Mouse (Mus musculus): Measurements from ENCODE around the gene Metap1. TPM values are rescaled to one million over a fixed set of nuclear protein-coding genes. Genes with fewer than 3 reads are reported as not detected.
"Not testable (repeated sequence)": the region's sequence is repeated elsewhere in the genome, so short reads cannot be mapped to it uniquely, and the experiment has no call there.

The Metap1 gene
- polyA plus RNA-seq, 1 experiment = 42.0 TPM

DNA sequence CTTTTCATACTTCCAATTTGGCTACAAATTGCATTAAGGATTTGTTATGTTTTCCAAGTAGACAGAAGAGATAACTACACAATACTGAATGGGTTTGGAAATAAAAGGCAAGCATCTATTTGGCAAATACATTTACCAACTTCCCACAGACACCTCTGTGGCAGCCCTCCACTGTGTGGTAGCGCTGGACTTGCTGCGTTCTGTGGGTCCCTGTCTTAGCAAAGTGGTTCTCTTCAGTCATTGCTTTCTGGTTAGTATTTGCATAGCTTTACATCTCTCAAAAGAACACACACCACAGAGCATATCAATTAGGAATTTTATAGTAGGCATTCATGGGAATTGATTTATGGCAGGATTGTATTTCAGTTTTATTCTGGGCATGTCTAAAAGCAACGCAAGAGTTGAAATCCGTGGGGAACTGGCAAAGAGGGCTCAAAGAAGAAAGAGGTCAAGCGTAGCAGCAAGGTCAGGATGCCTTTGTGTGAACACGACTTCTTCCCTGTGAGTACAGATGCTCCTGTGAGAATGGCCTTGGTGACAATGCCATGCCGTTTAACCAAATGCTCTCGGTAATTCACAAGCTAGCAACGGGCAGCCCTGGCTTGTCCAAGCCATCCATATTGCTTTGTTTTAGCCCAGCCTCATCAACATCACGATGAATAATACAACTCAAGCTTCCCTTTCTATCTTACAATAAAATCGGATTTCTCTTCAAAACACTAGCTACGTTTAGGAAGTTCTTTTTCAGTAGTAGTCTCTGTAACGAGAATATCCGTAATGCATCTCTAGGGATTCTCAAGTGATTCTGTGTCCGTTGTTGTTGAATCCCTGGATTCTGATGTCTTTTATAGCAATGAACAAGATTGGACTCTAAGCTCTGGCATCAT lies 10.8 kb upstream of the Metap1 start:
- DNase-seq (ENCODE audit: low read depth) = no peak

DNA sequence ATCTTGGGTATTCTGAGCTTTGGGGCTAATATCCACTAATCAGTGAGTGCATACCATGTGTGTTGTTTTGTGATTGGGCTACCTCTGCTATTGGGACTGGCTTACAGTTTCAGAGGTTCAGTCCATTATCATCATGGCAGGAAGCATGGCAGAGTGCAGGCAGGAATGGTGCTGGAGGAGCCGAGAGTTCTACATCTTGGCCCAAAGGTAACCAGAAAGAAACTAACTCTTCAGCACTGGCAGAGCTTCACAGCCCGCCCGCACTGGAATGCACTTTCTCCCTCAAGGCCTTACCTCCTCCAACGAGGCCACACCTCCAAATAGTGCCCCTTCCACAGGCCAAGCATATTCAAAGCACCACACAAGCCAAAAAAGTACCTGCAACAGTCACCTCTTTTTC lies 9.4 kb upstream of the Metap1 start:
- no peak for DNase-seq (ENCODE audit: low read depth)

DNA sequence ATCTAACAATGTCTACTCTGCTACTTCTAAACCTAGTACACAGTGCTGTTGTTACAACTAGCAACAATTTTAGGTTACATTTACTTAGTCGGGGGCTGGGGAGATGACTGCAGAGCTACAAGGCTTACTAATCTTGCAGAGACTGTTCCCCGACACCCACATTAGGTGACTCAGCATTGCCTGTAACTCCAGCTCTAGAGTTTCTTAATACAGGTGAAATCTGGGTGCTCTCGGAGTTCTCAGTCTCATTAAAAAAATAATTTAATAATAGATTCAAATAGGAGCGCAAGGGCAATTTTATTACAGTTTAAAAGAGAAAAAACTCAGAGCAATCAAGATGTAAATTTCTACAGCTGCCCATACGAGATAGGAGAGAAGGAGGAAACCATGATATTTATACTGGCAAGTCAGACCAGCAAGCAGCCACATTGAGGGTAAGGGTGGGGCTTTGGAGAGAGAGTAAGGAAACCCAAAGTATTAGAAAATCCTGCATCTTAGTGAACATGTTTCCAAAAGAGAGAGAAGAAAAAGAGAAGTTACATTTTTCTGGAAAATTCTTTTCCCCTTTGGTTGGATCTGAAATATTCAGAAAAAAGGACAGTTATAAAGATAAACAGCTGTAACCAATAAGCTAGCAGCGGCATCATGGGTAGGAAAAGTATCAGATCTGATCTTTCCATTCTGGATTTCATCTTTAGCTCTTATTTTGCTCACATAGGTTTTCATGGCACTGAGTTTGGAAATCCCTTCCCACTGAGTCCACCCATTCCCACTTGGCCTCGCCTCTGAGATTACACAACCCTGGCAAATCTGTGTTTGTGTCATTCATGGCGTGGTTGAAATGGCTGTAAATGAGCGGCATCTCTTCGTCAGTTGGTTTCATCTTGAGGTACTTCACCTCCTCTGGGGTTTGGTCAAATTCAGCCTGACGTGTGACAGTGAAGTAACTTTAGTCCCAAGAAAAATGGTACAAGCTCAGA lies 6.1 kb upstream of the Metap1 start:
- DNase-seq (ENCODE audit: low read depth) = peak; percentile 45

DNA sequence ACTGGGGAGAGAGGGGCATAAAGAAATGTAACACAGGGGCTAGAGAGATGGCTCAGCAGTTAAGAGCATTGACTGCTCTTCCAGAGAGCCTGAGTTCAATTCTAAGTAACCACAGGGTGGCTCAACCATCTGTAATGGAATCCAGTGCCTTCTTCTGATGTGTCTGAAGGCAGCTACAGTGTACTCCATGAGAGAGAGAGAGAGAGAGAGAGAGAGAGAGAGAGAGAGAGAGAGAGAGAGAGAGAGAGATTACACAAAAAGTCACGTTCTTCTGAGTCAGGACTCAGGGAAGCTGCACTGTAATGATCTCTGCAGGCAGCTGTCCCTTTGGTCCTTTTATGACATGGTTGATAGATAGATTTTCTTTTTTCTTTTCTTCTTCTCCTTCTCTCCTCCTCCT lies 5.2 kb upstream of the Metap1 start:
- no peak for DNase-seq (ENCODE audit: low read depth)

DNA sequence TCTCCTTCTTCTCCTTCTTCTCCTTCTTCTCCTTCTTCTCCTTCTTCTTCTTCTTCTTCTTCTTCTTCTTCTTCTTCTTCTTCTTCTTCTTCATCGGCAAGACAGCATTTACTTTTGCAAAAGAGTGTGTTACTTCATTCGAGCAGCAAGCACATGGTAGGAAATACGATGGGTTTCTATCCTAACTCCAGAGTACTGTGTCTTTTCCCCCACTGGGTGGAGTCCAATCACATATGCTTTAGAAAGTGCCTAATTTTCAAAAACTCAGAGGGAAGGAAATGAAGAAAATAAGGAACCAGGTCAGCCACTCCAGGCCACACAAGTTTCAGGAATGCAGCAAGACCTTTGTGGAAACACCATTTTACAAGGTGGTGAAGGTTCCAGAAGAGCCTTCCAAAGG lies 4.4 kb upstream of the Metap1 start:
- no peak for DNase-seq (ENCODE audit: low read depth)

DNA sequence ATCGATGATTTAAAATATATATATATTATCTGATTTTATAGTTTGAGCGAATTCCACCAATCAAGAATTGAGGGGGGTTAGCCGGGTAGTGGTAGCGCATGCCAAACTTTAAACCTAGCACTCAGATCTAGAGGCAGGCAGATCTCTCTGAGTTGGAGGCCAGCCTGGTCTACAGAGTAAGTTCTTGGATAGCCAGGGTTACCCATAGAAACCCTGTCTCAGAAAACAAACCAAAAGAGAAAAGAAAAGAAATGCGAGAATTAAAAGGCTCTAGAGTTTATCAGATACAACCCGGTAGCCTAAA lies 671 bp upstream of the Metap1 start:
- no peak for DNase-seq (ENCODE audit: low read depth)

- DNase-seq (ENCODE audit: low read depth) = no peak
These were observed 560 bp downstream of the Metap1 start for GRCm38 (mm10) chr3:138488584-138489326.

DNA sequence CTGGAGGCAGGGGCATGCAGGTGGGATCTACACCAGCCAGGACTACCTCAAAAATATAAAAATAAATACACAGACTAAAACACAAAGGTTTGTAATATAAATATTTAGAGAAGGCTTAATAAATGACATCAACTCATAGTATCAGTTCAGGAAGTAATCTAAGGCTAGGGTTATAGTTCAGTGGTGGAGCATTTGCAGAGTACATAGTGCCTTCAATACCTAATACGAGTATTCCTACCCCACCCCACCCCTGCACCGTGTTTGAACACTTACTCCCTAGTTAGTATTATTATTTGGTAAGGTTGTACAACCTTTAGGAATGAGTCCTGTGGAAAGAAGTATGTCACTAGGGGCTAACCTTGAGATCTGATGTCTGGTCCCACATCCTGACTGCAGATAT lies 6.1 kb downstream of the Metap1 start:
- no peak for DNase-seq (ENCODE audit: low read depth)

DNA sequence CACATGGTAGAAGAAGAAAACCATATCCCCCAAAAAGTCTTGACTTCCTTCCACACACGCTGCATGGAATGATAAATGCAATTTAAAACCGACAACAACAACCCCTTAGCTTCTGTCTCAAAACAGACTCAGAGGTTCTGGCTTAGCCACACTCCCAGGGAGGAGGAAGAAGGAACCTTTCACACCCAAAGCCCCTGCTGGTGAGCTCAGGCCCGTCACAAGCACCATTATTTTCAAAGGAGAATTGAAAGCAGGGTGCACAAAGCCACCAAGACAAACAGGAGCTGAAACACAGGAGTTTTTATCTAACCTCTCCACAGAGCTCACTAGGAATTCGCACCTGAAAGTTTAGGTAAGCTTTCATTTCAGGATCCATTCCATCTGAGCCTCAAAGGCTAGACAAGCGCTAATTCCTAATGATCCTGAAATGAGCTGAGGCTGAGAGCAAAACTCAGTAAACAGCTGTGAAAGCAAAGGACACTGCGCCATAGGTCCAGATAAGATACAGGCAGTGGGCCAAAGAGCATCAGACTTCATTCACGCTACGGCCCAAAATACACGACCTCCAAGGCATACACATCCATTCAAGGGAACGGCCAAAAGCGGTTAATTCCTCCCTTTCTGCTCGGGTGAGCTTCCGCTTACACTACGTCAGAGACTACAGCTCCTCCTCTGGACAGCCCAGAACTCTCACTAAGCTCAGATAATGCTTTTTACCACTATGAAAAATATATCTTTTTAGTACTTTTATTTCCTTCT lies 7.6 kb downstream of the Metap1 start:
- no peak for DNase-seq (ENCODE audit: low read depth)

- DNase-seq (ENCODE audit: low read depth) = no peak
These were observed 9.8 kb downstream of the Metap1 start for GRCm38 (mm10) chr3:138479489-138479888.

GRCm38 (mm10) chr3:138471066-138471465 lies 18.2 kb downstream of the Metap1 start:
- DNase-seq (ENCODE audit: low read depth) = no peak

- not testable (repeated sequence) for DNase-seq (ENCODE audit: low read depth)
These were observed 22.7 kb downstream of the Metap1 start for GRCm38 (mm10) chr3:138466656-138467055.

GRCm38 (mm10) chr3:138464573-138465147 lies 24.7 kb downstream of the Metap1 start:
- no peak for DNase-seq (ENCODE audit: low read depth)

DNA sequence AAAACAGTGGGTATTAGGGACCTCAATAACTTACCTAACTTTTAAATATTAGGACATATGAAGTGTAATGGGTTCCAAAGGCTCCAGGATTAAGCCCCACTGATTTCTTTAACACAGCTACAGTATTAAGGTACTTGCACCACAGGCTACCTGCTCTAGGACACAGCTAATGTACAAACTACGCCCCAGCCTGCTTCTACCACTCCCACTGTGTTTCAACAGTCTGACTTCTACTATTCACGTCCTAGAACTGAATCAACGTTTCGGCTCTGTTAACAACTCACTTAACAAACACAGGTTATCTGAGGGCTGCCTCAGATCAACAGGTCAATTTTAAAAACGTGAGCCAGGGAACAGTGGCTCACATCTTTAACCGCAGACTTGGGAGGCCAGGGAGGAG lies 25.5 kb downstream of the Metap1 start:
- DNase-seq (ENCODE audit: low read depth) = no peak

GRCm38 (mm10) chr3:138463137-138463536 lies 26.2 kb downstream of the Metap1 start:
- DNase-seq (ENCODE audit: low read depth) = no peak

DNA sequence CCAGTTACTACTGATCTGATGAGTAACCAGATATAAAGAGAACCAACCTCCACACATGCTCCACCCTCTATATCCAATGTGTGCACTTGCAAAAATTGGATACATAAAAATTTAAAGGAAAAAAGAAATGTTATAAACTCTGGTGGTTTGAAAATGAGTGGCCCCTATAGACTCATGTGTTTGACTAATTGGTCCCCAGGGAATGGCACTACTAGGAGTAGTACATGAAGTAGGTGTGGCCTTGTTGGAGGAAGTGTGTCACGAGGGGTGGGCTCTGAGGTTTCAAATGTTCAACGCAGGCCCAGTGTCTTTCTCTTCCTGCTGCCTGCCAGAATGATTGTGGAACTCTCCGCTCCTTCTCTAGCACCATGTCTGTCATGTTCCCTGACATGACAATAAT lies 27.5 kb downstream of the Metap1 start:
- no peak for DNase-seq (ENCODE audit: low read depth)

GRCm38 (mm10) chr3:138460260-138460659 lies 29.1 kb downstream of the Metap1 start:
- no peak for DNase-seq (ENCODE audit: low read depth)

DNA sequence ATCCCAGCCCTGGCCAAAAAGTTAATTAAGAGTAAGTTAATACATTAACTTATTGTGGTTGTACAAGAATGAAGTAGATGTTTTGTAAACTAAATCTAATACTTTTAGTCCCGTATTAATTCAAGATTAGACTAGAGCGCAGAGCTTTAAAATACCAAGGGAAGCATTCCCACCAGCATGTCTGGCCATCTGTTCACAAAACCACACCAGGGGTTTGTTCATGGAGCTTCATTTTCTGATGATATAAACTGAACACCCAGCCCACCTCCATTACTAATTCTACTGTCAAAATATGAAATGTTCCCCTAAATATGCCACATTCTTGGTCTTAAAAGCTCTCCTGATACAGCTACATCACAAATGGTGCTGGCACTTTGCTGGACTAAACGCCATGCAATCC lies 30.9 kb downstream of the Metap1 start:
- DNase-seq (ENCODE audit: low read depth) = no peak

GRCm38 (mm10) chr3:138454711-138455435 lies 34.4 kb downstream of the Metap1 start:
- DNase-seq (ENCODE audit: low read depth) = no peak

DNA sequence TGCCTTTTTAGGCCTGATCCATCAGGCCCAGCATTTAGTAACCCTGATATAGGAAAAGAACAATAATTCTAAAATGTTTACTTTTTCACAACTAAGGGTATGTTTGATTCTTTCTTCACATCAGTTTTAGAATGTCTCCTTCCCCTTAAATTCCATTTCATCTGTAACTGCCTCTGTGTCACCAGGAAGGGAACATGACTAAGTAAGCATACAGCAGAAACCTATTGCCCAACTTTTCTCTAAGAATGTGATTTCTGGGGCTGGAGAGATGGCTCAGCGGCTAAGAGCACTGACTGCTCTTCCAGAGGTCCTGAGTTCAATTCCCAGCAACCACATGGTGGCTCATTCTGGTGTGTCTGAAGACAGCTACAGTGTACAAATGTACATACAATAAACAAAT lies 35.1 kb downstream of the Metap1 start:
- no peak for DNase-seq (ENCODE audit: low read depth)
